9 mouse cellular contexts compared by ENCODE assay signal in genomic region chr8:120533380-120533779, GRCm38 (mm10). TPM values are rescaled to one million over a fixed set of nuclear protein-coding genes. Genes with fewer than 3 reads are reported as not detected.
A peak's percentile ranks its signal among the peaks of the same experiment; 100 is the strongest.
DNase-seq lines count a peak whose midpoint lies in the region; ATAC-seq and TF ChIP-seq lines count a peak whose summit lies in the region.
"Had no signal": no experiment of that assay in that cellular context is flagged by ENCODE, and none has a peak within 500 bp of the region (broad histone marks: within the 10 kb centered on the region; RNA-seq: fewer than 3 reads in every experiment).

No protein-coding gene starts in this region.

- no peaks in the 10 kb centered on the region for H3K9me3 ChIP-seq in kidney, postnatal 0 days (replicated peaks; ENCODE audit: low read length)
- H3K9me3 ChIP-seq in embryonic facial prominence, embryonic 15.5 days (replicated peaks), result no peaks in the 10 kb centered on the region
- no peaks in the 10 kb centered on the region for H3K9me3 ChIP-seq in hindbrain, postnatal 0 days (ENCODE audit: low read length)
- no peaks in the 10 kb centered on the region for H3K9me3 ChIP-seq in midbrain, embryonic 16.5 days (replicated peaks; ENCODE audit: control insufficient read depth, low read length, poor library complexity, severe bottlenecking)

- 0 out of 2 replicates have a peak overlapping the region, but pooled peaks have one; percentile 38 for H3K4me2 ChIP-seq in kidney, postnatal 0 days (ENCODE audit: low read length)
- peak overlapping the region; percentile 41; the same call in 1 of the 2 replicates for H3K4me2 ChIP-seq in embryonic facial prominence, embryonic 15.5 days (replicated peaks)
- H3K4me2 ChIP-seq in hindbrain, postnatal 0 days (ENCODE audit: low read depth, low read length), result peak overlapping the region; percentile 38
- peak overlapping the region; percentile 42 for H3K4me2 ChIP-seq in midbrain, embryonic 16.5 days (ENCODE audit: low read length)

- no peak overlapping the region for H3K27ac ChIP-seq in kidney, postnatal 0 days
- H3K27ac ChIP-seq in embryonic facial prominence, embryonic 15.5 days (replicated peaks), result no peak overlapping the region
- H3K27ac ChIP-seq in hindbrain, postnatal 0 days, result no peak overlapping the region
- peak overlapping the region; percentile 71 for H3K27ac ChIP-seq in midbrain, embryonic 16.5 days (ENCODE audit: low read length)

- H3K4me3 ChIP-seq in kidney, postnatal 0 days (replicated peaks; ENCODE audit: low read depth, low read length), result no peak overlapping the region
- H3K4me3 ChIP-seq in embryonic facial prominence, embryonic 15.5 days (replicated peaks), result no peak overlapping the region
- H3K4me3 ChIP-seq in hindbrain, postnatal 0 days (ENCODE audit: low read length), result no peak overlapping the region
- H3K4me3 ChIP-seq in midbrain, embryonic 16.5 days (ENCODE audit: low read depth, low read length), result no peak overlapping the region

- H3K9ac ChIP-seq in kidney, postnatal 0 days (ENCODE audit: low read depth, low read length), result no peak overlapping the region
- H3K9ac ChIP-seq in embryonic facial prominence, embryonic 15.5 days, result no peak overlapping the region
- no peak overlapping the region for H3K9ac ChIP-seq in hindbrain, postnatal 0 days (replicated peaks; ENCODE audit: low read length)
- H3K9ac ChIP-seq in midbrain, embryonic 16.5 days (ENCODE audit: low read depth, low read length), result peak overlapping the region; percentile 48; the same call in 1 of the 2 replicates

- no peaks in the 10 kb centered on the region for H3K36me3 ChIP-seq in kidney, postnatal 0 days (ENCODE audit: insufficient read depth, low read length)
- H3K36me3 ChIP-seq in embryonic facial prominence, embryonic 15.5 days, result no peaks in the 10 kb centered on the region
- H3K36me3 ChIP-seq in hindbrain, postnatal 0 days (ENCODE audit: insufficient read depth, low read length), result no peaks in the 10 kb centered on the region
- no peaks in the 10 kb centered on the region for H3K36me3 ChIP-seq in midbrain, embryonic 16.5 days (ENCODE audit: control insufficient read depth, insufficient read depth, low read length)

- no peaks in the 10 kb centered on the region for H3K27me3 ChIP-seq in kidney, postnatal 0 days (ENCODE audit: insufficient read depth, low read length)
- no peaks in the 10 kb centered on the region for H3K27me3 ChIP-seq in embryonic facial prominence, embryonic 15.5 days
- no peaks in the 10 kb centered on the region for H3K27me3 ChIP-seq in hindbrain, postnatal 0 days (ENCODE audit: insufficient read depth, low read length)
- no peaks in the 10 kb centered on the region for H3K27me3 ChIP-seq in midbrain, embryonic 16.5 days (ENCODE audit: control insufficient read depth, insufficient read depth, low read depth, low read length)

- no peak for DNase-seq in kidney, postnatal 0 days (ENCODE audit: low spot score)
- no peak for DNase-seq in kidney, postnatal 36 days
- DNase-seq in hindbrain, postnatal 0 days (ENCODE audit: low spot score), result no peak
- no peak for DNase-seq in ovary, postnatal 36 days (ENCODE audit: low spot score)
- no peak for DNase-seq in thymus, adult 18-20 months
- no peak for DNase-seq in c-Kit-positive CD71-positive TER-119-positive erythroid progenitor cells, embryonic 14.5 days (ENCODE audit: low spot score)
- DNase-seq: adrenal gland, postnatal 10 days had no signal

- no peak for TF ChIP-seq CTCF in kidney, postnatal 0 days (IDR thresholded peaks at IDR 0.05; ENCODE audit: low read depth)
- no peak for TF ChIP-seq CTCF in hindbrain, postnatal 0 days (IDR thresholded peaks at IDR 0.05; ENCODE audit: low read depth)

- peaks cover 53% of the 10 kb centered on the region for H3K4me1 ChIP-seq in kidney, postnatal 0 days (replicated peaks; ENCODE audit: insufficient read depth, low read length)
- H3K4me1 ChIP-seq in embryonic facial prominence, embryonic 15.5 days, result peaks cover 84% of the 10 kb centered on the region
- peaks cover 42% of the 10 kb centered on the region for H3K4me1 ChIP-seq in hindbrain, postnatal 0 days (ENCODE audit: insufficient read depth, low read length)
- H3K4me1 ChIP-seq in midbrain, embryonic 16.5 days (ENCODE audit: control insufficient read depth, insufficient read depth, low read length), result peaks cover 64% of the 10 kb centered on the region

- ATAC-seq in kidney, postnatal 0 days (replicated peaks; ENCODE audit: low FRiP score, low read depth), result no peak
- no peak for ATAC-seq in embryonic facial prominence, embryonic 15.5 days (ENCODE audit: insufficient number of reproducible peaks, low FRiP score, low TSS enrichment, low read depth)
- no peak for ATAC-seq in hindbrain, postnatal 0 days
- no peak for ATAC-seq in midbrain, embryonic 16.5 days

- 56% methylated on average over 3 of the region's 3 CpGs for WGBS in kidney, postnatal 0 days
- 33% methylated on average over 3 of the region's 3 CpGs for WGBS in embryonic facial prominence, embryonic 15.5 days
- 46% methylated on average over 3 of the region's 3 CpGs for WGBS in hindbrain, postnatal 0 days
- WGBS in midbrain, embryonic 16.5 days, result 20% methylated on average over 3 of the region's 3 CpGs

RNA-seq across cellular contexts. Expression of gene Gins2, which starts 55.7 kb away (rescaled TPM):
- polyA plus RNA-seq in kidney, postnatal 0 days (2015; fragmentation: Nextera tagmentation; extraction: Ambion mirVana), result 54.0 and 70.0 TPM in 2 replicates
- 81.7 and 85.6 TPM in 2 replicates for polyA plus RNA-seq in embryonic facial prominence, embryonic 15.5 days (2015; fragmentation: Nextera tagmentation; extraction: Ambion mirVana)
- 2.8 and 12.3 TPM in 2 replicates for total RNA-seq in hindbrain, postnatal 0 days (2014; rRNA removed)
- 17.2 and 20.6 TPM in 2 replicates for polyA plus RNA-seq in hindbrain, postnatal 0 days (2015; fragmentation: Nextera tagmentation; extraction: Ambion mirVana)
- polyA plus RNA-seq in midbrain, embryonic 16.5 days (2015; fragmentation: Nextera tagmentation; extraction: Ambion mirVana), result 10.7 and 13.3 TPM in 2 replicates
